Mouse (Mus musculus) cerebellum, adult (tissue): ENCODE data around the gene Prss22.

Source experiments
- ATAC-seq: cut with Nextera tagmentation; 2 replicates; pipeline ENCODE4 v1.9.2; 2017; ENCODE audit warnings: mild to moderate bottlenecking, moderate library complexity, mixed read lengths; ENCODE audit not compliant: insufficient number of reproducible peaks, low FRiP score, low TSS enrichment

Gene Prss22

GRCm38 (mm10) chr17:23998383-23998782, 483 bp upstream of the Prss22 start:
- no peak for ATAC-seq

GRCm38 (mm10) chr17:23995421-23995820, 2.5 kb downstream of the Prss22 start:
- no peak for ATAC-seq

- ATAC-seq = no peak
These were observed 3.2 kb downstream of the Prss22 start for GRCm38 (mm10) chr17:23994667-23995066.

GRCm38 (mm10) chr17:23993559-23994428, 4.1 kb downstream of the Prss22 start:
- peak; percentile 15; the same call in 1 of the 2 replicates for ATAC-seq

- no peak for ATAC-seq
These were observed 4.9 kb downstream of the Prss22 start for GRCm38 (mm10) chr17:23992789-23993553.

- no peak for ATAC-seq
These were observed 8.1 kb downstream of the Prss22 start for GRCm38 (mm10) chr17:23989802-23990201.

GRCm38 (mm10) chr17:23984989-23985388, 12.9 kb downstream of the Prss22 start:
- no peak for ATAC-seq

- no peak for ATAC-seq
These were observed 15.0 kb downstream of the Prss22 start for GRCm38 (mm10) chr17:23982912-23983311.

- ATAC-seq = no peak
These were observed 17.5 kb downstream of the Prss22 start, which contains the start of gene Prss30 for GRCm38 (mm10) chr17:23980297-23980909. Gene Prss30 (minus strand): TSS chr17:23980566.

GRCm38 (mm10) chr17:23979471-23979870, 18.4 kb downstream of the Prss22 start:
- no peak for ATAC-seq

- no peak for ATAC-seq
These were observed 21.2 kb downstream of the Prss22 start for GRCm38 (mm10) chr17:23976665-23977064.

- ATAC-seq = no peak
These were observed 26.6 kb downstream of the Prss22 start for GRCm38 (mm10) chr17:23971315-23971714.

GRCm38 (mm10) chr17:23969231-23969630, 28.7 kb downstream of the Prss22 start:
- ATAC-seq = no peak

GRCm38 (mm10) chr17:23968780-23969179, 29.1 kb downstream of the Prss22 start:
- no peak for ATAC-seq

- ATAC-seq = no peak
These were observed 31.1 kb downstream of the Prss22 start for GRCm38 (mm10) chr17:23966658-23967401.

- no peak for ATAC-seq
These were observed 32.0 kb downstream of the Prss22 start for GRCm38 (mm10) chr17:23965805-23966425.

GRCm38 (mm10) chr17:23961573-23962122, 36.3 kb downstream of the Prss22 start:
- ATAC-seq = no peak

GRCm38 (mm10) chr17:23960084-23960738, 37.7 kb downstream of the Prss22 start:
- peak; percentile 70; the same call in 1 of the 2 replicates for ATAC-seq

- ATAC-seq = no peak
These were observed 42.7 kb downstream of the Prss22 start, which contains the start of gene Sbpl for GRCm38 (mm10) chr17:23955174-23955573. Gene Sbpl (minus strand): TSS chr17:23955274.
